Mouse (Mus musculus): ENCODE results near the gene Dock2. TPM values are rescaled to one million over a fixed set of nuclear protein-coding genes. Genes with fewer than 3 reads are reported as not detected.

The Dock2 gene
- polyA plus RNA-seq, 2 experiments, result 1.6 to 2.6 TPM

DNA sequence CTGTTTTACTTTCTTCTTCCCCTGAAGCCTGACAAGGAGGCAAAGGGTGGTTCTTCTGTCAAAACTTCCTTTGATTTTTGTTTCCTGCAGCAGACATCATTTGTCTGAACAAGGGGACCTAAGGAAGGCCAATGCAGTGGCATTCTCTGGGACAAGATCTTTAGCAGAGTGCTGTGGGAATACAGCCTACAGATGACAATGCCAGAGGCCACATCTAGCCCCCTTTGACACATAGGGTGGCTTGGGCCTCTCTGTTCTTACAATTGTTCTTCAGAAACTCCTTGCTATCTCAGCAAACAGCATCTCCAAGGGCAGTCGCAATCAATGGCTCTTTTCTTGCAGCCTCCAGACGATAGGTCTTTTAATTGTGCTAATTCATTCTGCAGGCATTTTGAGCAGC lies 493.0 kb downstream of the Dock2 start:
- Histone ChIP-seq H3K9me3 (ENCODE audit: control insufficient read depth, low read length) (no peaks in the 10 kb centered on the region; the same call in 1 of the 2 replicates), H3K36me3 (ENCODE audit: control insufficient read depth, insufficient read depth, low read length) (no peaks in the 10 kb centered on the region), H3K9ac (ENCODE audit: low read depth, low read length, severe bottlenecking) (no peak overlapping the region), H3K4me3 (replicated peaks; ENCODE audit: low read length) (no peak overlapping the region), H3K27me3 (ENCODE audit: control insufficient read depth, insufficient read depth, low read length) (no peaks in the 10 kb centered on the region), H3K4me2 (replicated peaks; ENCODE audit: low read depth, low read length, severe bottlenecking) (no peak overlapping the region), H3K4me1 (ENCODE audit: control insufficient read depth, insufficient read depth, low read length) (no peaks in the 10 kb centered on the region), H3K27ac (replicated peaks; ENCODE audit: low read depth, low read length) (no peak overlapping the region)
- WGBS, result 46% methylated on average over 2 of the region's 2 CpGs
- DNase-seq (ENCODE audit: low spot score) (no peak), ATAC-seq (ENCODE audit: low FRiP score, low read depth) (no peak)
- no peak for TF ChIP-seq POLR2A (IDR thresholded peaks at IDR 0.05; ENCODE audit: borderline replicate concordance, extremely low read depth, insufficient read depth, insufficient read length)

DNA sequence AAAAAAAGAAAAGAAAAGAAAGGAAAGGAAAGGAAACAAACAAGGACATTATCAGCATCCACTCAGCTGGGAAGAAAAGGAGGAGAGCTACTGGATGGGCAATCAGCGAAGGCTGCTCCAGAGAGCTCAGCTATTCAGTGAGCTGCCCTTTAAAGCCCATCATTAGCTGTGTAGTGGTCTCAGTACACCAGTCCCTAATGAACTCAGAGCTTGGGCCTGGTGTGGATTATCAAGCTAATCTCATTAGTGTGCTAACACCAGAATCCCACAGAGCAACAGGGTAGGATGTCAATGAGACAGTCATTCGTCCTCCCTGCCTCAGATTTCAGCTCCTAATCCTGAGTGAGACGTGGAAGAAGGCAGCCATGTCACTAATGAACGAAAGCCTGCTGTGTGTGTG lies 493.4 kb downstream of the Dock2 start:
- DNase-seq (ENCODE audit: low spot score), result no peak
- no peak for ATAC-seq (ENCODE audit: low FRiP score, low read depth)
- no peaks in the 10 kb centered on the region for H3K36me3 ChIP-seq (ENCODE audit: control insufficient read depth, insufficient read depth, low read length)
- WGBS, result 45% methylated on average over 4 of the region's 4 CpGs
- TF ChIP-seq POLR2A (IDR thresholded peaks at IDR 0.05; ENCODE audit: borderline replicate concordance, extremely low read depth, insufficient read depth, insufficient read length), result no peak
- no peak overlapping the region for H3K4me3 ChIP-seq (replicated peaks; ENCODE audit: low read length)
- H3K9ac ChIP-seq (ENCODE audit: low read depth, low read length, severe bottlenecking), result no peak overlapping the region
- H3K9me3 ChIP-seq (ENCODE audit: control insufficient read depth, low read length), result no peaks in the 10 kb centered on the region; the same call in 1 of the 2 replicates
- no peak overlapping the region for H3K27ac ChIP-seq (replicated peaks; ENCODE audit: low read depth, low read length)
- no peak overlapping the region for H3K4me2 ChIP-seq (replicated peaks; ENCODE audit: low read depth, low read length, severe bottlenecking)
- no peaks in the 10 kb centered on the region for H3K4me1 ChIP-seq (ENCODE audit: control insufficient read depth, insufficient read depth, low read length)
- H3K27me3 ChIP-seq (ENCODE audit: control insufficient read depth, insufficient read depth, low read length), result no peaks in the 10 kb centered on the region

DNA sequence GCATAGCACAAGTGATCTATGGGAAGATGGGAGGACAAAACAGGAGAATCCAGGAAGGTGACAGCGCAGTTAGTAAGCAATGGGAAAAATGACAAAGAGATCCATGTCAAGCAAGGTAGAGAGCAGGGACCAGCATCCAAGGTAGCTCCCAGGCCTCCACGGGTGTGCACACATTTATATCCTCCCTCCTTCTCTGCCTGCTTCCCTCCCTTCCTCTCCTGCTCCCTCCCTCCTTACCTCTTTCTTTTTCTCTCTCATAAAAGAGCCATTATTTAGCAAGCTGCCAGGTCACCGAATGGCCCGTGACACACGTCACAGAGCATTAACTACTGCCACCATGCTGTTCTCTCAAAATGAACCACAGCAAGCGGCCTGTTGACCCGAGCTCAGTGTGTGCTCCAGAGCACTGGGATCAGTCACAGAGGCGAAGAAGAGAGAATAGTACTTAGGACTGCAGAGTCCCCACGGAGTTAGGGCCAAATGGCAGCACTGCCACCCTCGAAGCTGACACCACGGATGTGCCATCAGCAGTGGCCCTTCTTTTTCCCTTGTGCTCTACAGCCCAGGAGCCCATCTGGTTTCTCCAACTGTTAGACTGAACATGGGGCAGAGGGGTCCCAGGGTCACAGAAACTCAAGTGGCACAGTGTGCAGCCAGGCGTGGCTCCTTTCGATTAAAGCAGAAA lies 499.4 kb downstream of the Dock2 start:
- Histone ChIP-seq H3K4me1 (ENCODE audit: control insufficient read depth, insufficient read depth, low read length) (no peaks in the 10 kb centered on the region), H3K4me2 (replicated peaks; ENCODE audit: low read depth, low read length, severe bottlenecking) (no peak overlapping the region), H3K9me3 (ENCODE audit: control insufficient read depth, low read length) (no peaks in the 10 kb centered on the region), H3K9ac (ENCODE audit: low read depth, low read length, severe bottlenecking) (no peak overlapping the region), H3K27ac (replicated peaks; ENCODE audit: low read depth, low read length) (no peak overlapping the region), H3K4me3 (replicated peaks; ENCODE audit: low read length) (no peak overlapping the region), H3K27me3 (ENCODE audit: control insufficient read depth, insufficient read depth, low read length) (no peaks in the 10 kb centered on the region), H3K36me3 (ENCODE audit: control insufficient read depth, insufficient read depth, low read length) (no peaks in the 10 kb centered on the region)
- no peak for TF ChIP-seq POLR2A (IDR thresholded peaks at IDR 0.05; ENCODE audit: borderline replicate concordance, extremely low read depth, insufficient read depth, insufficient read length)
- WGBS, result 39% methylated on average over 13 of the region's 13 CpGs
- DNase-seq (ENCODE audit: low spot score) (no peak), ATAC-seq (ENCODE audit: low FRiP score, low read depth) (no peak)

DNA sequence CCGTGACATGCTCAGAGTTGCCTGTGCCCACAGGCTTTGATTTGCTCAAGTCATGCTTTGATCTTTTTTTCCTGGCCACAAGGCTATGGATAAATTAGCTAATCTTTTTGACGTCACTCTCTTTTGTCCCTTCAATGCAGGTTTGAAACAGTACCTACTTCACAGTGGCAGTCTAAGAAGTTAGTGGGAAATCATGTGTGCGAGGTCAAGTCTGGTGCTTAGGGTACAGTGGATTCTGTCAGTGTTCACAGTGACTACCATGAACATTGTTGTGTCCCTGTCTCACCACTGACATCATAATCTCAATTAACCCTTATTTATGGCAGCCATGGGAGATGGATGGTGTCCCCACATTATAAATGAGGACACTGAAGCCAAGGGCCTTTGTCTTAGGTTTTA lies 506.6 kb downstream of the Dock2 start:
- Histone ChIP-seq H3K27ac (replicated peaks; ENCODE audit: low read depth, low read length) (no peak overlapping the region), H3K4me1 (ENCODE audit: control insufficient read depth, insufficient read depth, low read length) (no peaks in the 10 kb centered on the region), H3K4me3 (replicated peaks; ENCODE audit: low read length) (no peak overlapping the region), H3K9ac (ENCODE audit: low read depth, low read length, severe bottlenecking) (no peak overlapping the region), H3K36me3 (ENCODE audit: control insufficient read depth, insufficient read depth, low read length) (no peaks in the 10 kb centered on the region), H3K9me3 (ENCODE audit: control insufficient read depth, low read length) (no peaks in the 10 kb centered on the region), H3K4me2 (replicated peaks; ENCODE audit: low read depth, low read length, severe bottlenecking) (no peak overlapping the region), H3K27me3 (ENCODE audit: control insufficient read depth, insufficient read depth, low read length) (no peaks in the 10 kb centered on the region)
- whole genome bisulfite sequencing, result 69% methylated on average over 3 of the region's 3 CpGs
- ATAC-seq (ENCODE audit: low FRiP score, low read depth) (no peak), DNase-seq (ENCODE audit: low spot score) (no peak)
- TF ChIP-seq POLR2A (IDR thresholded peaks at IDR 0.05; ENCODE audit: borderline replicate concordance, extremely low read depth, insufficient read depth, insufficient read length), result no peak

DNA sequence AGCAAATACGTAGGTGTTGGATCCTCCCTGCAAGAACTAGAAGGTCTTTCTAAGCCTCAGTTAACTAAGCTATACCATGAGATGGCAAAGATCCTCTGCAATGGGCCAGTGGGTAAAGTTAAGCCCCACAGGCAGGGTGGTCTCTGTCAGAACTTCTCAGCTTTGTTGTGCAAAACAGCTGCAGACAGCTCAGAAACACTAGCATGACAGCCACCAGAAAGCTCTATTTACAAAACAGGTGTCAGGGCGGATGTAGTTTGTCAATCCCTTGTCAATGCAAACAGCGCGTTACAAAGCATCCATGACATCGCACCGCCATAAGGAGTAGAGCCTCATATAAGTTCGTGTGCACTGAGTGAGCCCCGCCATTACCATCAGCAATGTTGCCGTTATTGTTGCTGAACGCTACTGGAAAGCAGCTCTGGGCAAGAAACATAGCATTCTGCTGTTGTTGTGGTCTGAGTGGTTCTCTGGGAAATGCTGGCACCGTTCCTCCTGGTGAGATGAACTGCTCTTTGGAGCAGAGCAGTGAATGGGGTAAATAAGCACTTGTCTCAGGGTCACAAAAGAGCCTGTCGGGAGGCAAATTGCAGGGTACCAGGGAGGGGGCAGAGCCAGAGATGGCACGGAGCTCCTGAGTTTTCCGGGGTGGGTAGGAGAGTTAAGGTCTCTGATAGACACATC lies 507.2 kb downstream of the Dock2 start:
- WGBS, result 65% methylated on average over 14 of the region's 14 CpGs
- TF ChIP-seq POLR2A (IDR thresholded peaks at IDR 0.05; ENCODE audit: borderline replicate concordance, extremely low read depth, insufficient read depth, insufficient read length), result no peak
- H3K36me3 ChIP-seq (ENCODE audit: control insufficient read depth, insufficient read depth, low read length), result no peaks in the 10 kb centered on the region
- H3K9me3 ChIP-seq (ENCODE audit: control insufficient read depth, low read length), result no peaks in the 10 kb centered on the region
- ATAC-seq (ENCODE audit: low FRiP score, low read depth), result no peak
- no peak overlapping the region for H3K27ac ChIP-seq (replicated peaks; ENCODE audit: low read depth, low read length)
- H3K4me2 ChIP-seq (replicated peaks; ENCODE audit: low read depth, low read length, severe bottlenecking), result no peak overlapping the region
- no peaks in the 10 kb centered on the region for H3K27me3 ChIP-seq (ENCODE audit: control insufficient read depth, insufficient read depth, low read length)
- DNase-seq (ENCODE audit: low spot score), result no peak
- no peaks in the 10 kb centered on the region for H3K4me1 ChIP-seq (ENCODE audit: control insufficient read depth, insufficient read depth, low read length)
- H3K4me3 ChIP-seq (replicated peaks; ENCODE audit: low read length), result no peak overlapping the region
- H3K9ac ChIP-seq (ENCODE audit: low read depth, low read length, severe bottlenecking), result no peak overlapping the region
